Mouse (Mus musculus) cortical plate, adult 2 months (tissue): ENCODE measurements at regions not wholly inside any gene's neighbourhood (a gene's known extent, or its start where the extent isn't known, plus 50 kb on each side); places are given as distances from the start of the nearest gene placed in this dataset.
A peak's percentile ranks its signal among the peaks of the same experiment; 100 is the strongest.

Experiments
- H3K27ac ChIP-seq: fragments of 200-500 bp; 2 replicates; pipeline ENCODE4 v1.5.1; 2012; ENCODE audit warnings: low read length, control low read depth, inconsistent platforms; ENCODE audit not compliant: insufficient read depth
- H3K4me1 ChIP-seq: fragments of 200-500 bp; 2 replicates; pipeline ENCODE4 v1.6.1; 2011; ENCODE audit warnings: low read length; ENCODE audit not compliant: control insufficient read depth, insufficient read depth
- H3K4me3 ChIP-seq: fragments of 200-500 bp; 2 replicates; pipeline ENCODE4 v1.5.1; 2011; ENCODE audit warnings: mild to moderate bottlenecking, low read length, control low read depth; ENCODE audit not compliant: insufficient read depth
- CTCF ChIP-seq: fragments of 200-500 bp; IDR thresholded peaks from 2 replicates; pipeline ENCODE4 v1.5.1; 2011; ENCODE audit warnings: mild to moderate bottlenecking, control low read depth, low read length; ENCODE audit not compliant: insufficient read depth; ENCODE audit errors: extremely low read depth
- POLR2A ChIP-seq: fragments of 200-500 bp; IDR thresholded peaks from 2 replicates; pipeline ENCODE4 v1.6.1; 2011; ENCODE audit warnings: mild to moderate bottlenecking, low read length, control low read depth; ENCODE audit not compliant: insufficient read depth; ENCODE audit errors: extremely low read depth

DNA sequence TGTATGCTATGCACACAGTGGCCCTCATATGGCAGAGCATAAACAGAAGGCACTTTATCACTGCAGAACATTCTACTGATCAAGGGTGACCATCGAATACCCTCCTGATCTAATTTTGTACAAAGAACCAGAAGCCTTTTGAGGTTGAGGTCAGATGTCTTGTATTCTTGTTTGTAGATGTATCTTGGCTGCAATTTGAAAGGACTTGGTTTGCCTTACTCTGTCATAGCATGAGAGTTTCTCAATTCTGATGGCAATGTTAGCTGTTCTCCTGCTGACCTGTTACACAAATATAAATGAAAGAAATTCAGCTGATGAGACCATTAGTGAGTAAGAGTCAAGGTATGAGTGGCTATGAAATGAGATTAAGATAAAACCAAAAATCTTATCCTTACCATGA lies 199.1 kb upstream of the Aldoart1 start:
- H3K4me1 ChIP-seq, result no peaks in the 10 kb centered on the region
- TF ChIP-seq POLR2A, result no peak
- TF ChIP-seq CTCF, result no peak
- H3K4me3 ChIP-seq, result no peak overlapping the region

DNA sequence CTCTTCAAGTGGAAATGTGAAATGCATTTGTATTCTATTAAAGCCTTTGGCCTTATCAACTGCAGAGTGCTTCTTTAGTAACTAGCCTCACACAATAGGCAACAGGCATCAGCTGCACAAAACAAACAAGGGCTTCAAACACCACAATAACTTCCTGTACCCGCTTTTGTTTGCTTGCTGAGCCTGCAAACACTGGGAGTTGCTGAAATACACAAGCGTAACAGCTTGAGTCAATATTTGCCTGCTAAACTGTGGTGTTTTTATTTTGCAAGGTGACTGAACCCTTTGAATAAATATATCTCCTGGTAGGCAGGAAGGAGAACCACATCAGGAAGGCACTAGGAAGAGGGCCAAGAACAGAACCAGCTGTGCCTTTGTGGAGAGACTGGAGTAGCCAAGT lies 195.4 kb upstream of the Aldoart1 start:
- TF ChIP-seq POLR2A (no peak), CTCF (no peak)
- Histone ChIP-seq H3K4me1 (no peaks in the 10 kb centered on the region), H3K4me3 (no peak overlapping the region), H3K27ac (no peak overlapping the region)

More for the DNA sequence above, 199.1 kb upstream of the Aldoart1 start:
- no peak overlapping the region for H3K27ac ChIP-seq

DNA sequence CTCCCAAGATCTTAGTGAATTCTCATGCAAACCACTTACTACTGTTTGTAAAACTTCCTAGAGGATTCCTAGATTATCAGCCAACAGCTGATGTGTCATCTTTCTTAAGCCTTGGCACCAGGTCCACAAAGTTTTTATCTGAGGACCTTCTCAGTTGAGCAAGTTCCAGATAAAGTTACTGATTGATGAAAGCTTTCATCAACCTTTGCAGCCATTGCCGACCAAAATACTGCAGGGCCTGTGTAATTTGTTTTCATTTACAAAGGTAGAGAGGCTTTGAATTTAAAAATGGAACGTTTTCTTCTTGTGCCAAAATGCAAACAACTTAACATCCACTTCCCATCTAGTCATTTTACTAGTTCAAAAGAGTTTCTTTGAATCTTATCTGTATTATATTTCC lies 191.9 kb upstream of the Aldoart1 start:
- no peak for TF ChIP-seq CTCF
- no peak for TF ChIP-seq POLR2A
- Histone ChIP-seq H3K4me3 (no peak overlapping the region), H3K4me1 (no peaks in the 10 kb centered on the region), H3K27ac (no peak overlapping the region)

DNA sequence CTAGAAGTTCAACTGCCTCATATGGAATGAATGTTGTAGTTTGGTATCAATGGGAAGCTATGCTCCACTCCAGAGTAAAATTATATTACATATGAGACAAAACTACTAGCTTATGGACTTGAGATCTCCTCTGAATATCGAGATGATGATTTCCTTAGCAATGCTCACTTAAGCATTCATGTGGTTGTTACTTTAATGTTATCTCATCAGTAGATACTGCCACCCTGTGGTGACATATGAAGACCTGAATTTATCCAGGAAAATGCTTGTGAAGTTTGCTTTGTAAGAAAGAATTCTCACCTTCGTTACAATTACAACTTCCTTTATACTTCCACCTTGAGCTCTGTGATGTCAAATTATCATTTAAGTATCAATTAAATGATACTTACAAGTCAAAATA lies 190.2 kb upstream of the Aldoart1 start:
- TF ChIP-seq POLR2A, result no peak
- TF ChIP-seq CTCF, result peak; percentile 10; the same call in 1 of the 2 replicates
- H3K4me3 ChIP-seq, result no peak overlapping the region
- H3K4me1 ChIP-seq, result no peaks in the 10 kb centered on the region
- no peak overlapping the region for H3K27ac ChIP-seq

DNA sequence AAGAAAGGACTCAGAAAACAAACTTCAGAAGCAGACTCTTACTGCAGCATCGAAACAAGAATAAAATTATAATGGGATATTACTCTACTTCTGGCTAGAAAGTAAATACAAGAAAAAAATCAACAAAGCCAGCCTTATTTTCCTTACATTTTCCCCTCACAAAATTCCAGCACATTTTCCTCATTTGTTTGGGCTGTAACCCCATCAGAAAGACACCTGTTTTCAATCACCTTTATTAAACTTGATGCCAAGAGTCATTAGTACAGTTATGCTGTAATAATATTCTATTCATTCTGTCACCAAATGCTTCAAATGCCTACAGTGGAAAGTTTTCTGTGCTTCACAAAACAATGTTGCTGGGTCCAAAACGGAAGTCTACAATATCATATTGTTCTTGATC lies 189.1 kb upstream of the Aldoart1 start:
- TF ChIP-seq POLR2A, result no peak
- Histone ChIP-seq H3K4me3 (no peak overlapping the region), H3K27ac (no peak overlapping the region), H3K4me1 (no peaks in the 10 kb centered on the region)

DNA sequence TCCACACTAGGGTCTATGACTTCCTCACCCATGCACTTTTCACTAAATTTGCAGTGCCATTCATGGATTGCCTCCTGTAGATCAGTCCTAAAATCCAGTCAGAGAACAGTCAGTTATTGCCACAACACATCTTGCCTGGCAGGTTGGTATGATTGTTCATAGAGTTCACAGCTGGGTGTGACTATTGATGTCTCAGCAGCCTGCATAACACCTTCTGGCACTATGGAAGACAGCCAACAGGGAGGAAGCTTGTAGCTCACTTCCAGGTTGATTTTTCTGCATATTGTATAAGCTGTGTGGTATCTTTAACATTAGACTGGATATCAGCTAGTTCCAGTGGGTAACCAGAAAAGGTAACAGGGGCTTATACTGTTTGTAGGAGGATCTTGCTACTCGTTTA lies 145.3 kb upstream of the Aldoart1 start:
- TF ChIP-seq CTCF (no peak), POLR2A (no peak)
- Histone ChIP-seq H3K4me1 (no peaks in the 10 kb centered on the region), H3K27ac (no peak overlapping the region)

DNA sequence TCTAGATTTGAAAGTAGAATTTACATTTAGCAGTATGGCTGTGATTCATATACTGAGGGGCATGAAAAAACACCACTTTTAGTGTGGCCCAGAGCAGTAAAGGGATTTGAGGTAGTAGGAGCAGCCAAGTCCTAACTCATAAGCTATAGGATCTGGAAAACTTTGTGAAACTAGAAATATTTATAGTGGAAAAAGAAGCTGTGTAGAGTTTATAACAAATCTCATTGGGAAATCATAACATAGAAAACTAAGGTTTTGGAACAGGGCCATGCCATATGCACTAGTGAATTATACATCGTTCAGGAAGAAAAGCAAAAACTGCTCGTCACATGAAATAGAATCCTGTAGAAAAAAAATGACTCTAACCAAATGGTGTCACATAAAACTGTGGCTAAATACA lies 143.7 kb upstream of the Aldoart1 start:
- H3K27ac ChIP-seq, result no peak overlapping the region
- TF ChIP-seq CTCF, result no peak
- no peak for TF ChIP-seq POLR2A
- H3K4me3 ChIP-seq, result no peak overlapping the region
- H3K4me1 ChIP-seq, result no peaks in the 10 kb centered on the region

More for the DNA sequence above, 145.3 kb upstream of the Aldoart1 start:
- H3K4me3 ChIP-seq, result no peak overlapping the region

DNA sequence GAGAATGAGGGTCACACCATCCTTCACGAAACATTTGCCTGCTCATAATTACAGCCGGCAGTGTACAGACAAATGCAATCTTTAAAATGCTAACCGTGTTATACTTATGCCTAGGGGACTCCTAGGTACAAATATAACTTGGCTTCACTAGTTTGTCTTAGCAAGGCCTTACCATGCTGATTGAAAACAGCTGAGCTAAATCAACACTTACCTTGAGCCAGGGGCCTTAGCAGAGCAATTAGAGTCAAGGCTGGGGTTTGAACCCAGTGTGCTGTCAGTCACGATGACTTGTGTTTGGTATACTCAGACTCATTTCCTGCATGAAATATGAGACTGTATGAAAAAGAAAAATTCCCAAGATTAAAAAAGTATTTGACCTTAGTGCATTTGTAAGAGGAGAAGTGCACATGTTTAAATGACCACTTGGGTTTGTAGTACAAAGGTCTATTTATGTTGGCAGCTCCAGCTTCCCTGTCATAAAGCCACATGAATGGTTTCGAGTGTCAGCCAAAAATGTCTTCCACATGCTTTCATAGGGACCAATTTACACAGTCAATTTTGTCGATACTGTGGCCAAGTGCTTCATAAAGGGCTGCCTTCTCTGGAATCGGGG lies 94.0 kb upstream of the Aldoart1 start:
- H3K4me1 ChIP-seq, result no peaks in the 10 kb centered on the region
- no peak overlapping the region for H3K4me3 ChIP-seq
- no peak for TF ChIP-seq POLR2A
- TF ChIP-seq CTCF, result no peak
- no peak overlapping the region for H3K27ac ChIP-seq

DNA sequence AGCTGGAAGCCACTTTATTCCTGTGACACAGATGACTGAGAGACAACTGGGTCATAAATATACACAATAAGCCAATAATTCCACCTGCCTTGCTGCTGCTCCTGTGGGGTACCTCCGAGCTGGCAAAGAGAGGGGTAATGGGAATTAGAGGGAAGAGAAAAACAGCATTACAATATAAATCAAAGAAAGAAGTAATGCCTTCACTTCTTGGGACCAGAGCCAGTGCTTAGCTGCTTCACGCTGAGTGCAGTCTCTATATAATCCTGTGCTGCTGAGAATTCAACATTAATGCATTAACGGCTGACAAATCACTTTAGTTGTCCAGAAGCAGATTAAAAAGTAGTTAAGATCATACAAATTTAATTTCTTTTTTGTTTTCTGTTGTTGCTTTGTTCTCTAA lies 71.0 kb upstream of the Aldoart1 start:
- no peak overlapping the region for H3K4me3 ChIP-seq
- no peaks in the 10 kb centered on the region for H3K4me1 ChIP-seq
- no peak overlapping the region for H3K27ac ChIP-seq
- TF ChIP-seq CTCF (no peak), POLR2A (no peak)

DNA sequence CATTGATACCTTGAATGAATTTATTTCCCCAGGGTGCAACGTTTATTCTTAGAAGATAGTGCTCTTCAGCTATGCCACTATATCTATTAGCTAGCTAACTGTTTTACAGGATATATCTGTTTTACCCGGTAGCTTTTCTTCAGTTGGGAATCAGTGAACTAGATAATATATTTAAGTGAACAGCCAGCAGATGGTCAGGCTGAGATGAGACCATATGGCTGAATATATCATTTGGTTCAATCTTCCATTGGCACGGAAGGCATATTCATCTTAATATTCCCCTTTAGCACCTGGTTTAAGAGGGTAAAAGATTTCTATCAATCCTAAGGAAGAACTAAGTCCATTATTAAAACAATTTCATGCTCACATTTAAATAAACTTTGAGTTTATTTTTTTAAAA lies 62.6 kb upstream of the Aldoart1 start:
- no peak overlapping the region for H3K4me3 ChIP-seq
- H3K27ac ChIP-seq, result no peak overlapping the region
- no peaks in the 10 kb centered on the region for H3K4me1 ChIP-seq
- TF ChIP-seq CTCF (no peak), POLR2A (no peak)
